Mouse (Mus musculus) CH12.LX (cell line): Measurements from ENCODE around the gene Atoh7.

ENCODE experiments used
- CHD1 ChIP-seq: IDR thresholded peaks from 2 replicates; pipeline ENCODE4 v1.6.1; 2012; ENCODE audit warnings: low read depth, low read length, improper control_type of control experiment, inconsistent platforms
- CTCF ChIP-seq, 2 experiments: IDR thresholded peaks in 1 of 2; conservative IDR thresholded peaks in 1 of 2; 2 replicates each; pipeline ENCODE4 v1.5.1; 2011 to 2012; ENCODE audit warnings: low read depth in 2 of 2, low read length in 2 of 2, improper control_type of control experiment in 1 of 2, inconsistent platforms in 1 of 2, mild to moderate bottlenecking in 1 of 2, moderate library complexity in 1 of 2
- EP300 ChIP-seq: IDR thresholded peaks from 2 replicates; pipeline ENCODE4 v1.6.1; 2011; ENCODE audit warnings: low read length, improper control_type of control experiment
- ETS1 ChIP-seq: conservative IDR thresholded peaks from 2 replicates; pipeline ENCODE4 v1.6.1; 2012; ENCODE audit warnings: low read depth, mild to moderate bottlenecking, inconsistent platforms, low read length, improper control_type of control experiment, moderate library complexity
- MAX ChIP-seq: IDR thresholded peaks from 2 replicates; pipeline ENCODE4 v1.6.1; 2011; ENCODE audit warnings: low read length, improper control_type of control experiment
- MAZ ChIP-seq: IDR thresholded peaks from 2 replicates; pipeline ENCODE4 v1.6.1; 2012; ENCODE audit warnings: low read depth, mild to moderate bottlenecking, inconsistent platforms, low read length, improper control_type of control experiment, moderate library complexity
- MYC ChIP-seq: IDR thresholded peaks from 2 replicates; pipeline ENCODE4 v1.6.1; 2011; ENCODE audit warnings: low read depth, mild to moderate bottlenecking, improper control_type of control experiment, low read length
- POLR2A ChIP-seq: IDR thresholded peaks from 2 replicates; pipeline ENCODE4 v1.6.1; 2011; ENCODE audit warnings: low read depth, mild to moderate bottlenecking, improper control_type of control experiment, low read length
- SIN3A ChIP-seq: IDR thresholded peaks from 2 replicates; pipeline ENCODE4 v1.6.1; 2012; ENCODE audit warnings: low read length, improper control_type of control experiment, inconsistent platforms
- USF1 ChIP-seq: IDR thresholded peaks from 2 replicates; pipeline ENCODE4 v1.6.1; 2014; ENCODE audit warnings: low read depth, mild to moderate bottlenecking, inconsistent platforms, low read length, improper control_type of control experiment
- USF2 ChIP-seq: conservative IDR thresholded peaks from 2 replicates; pipeline ENCODE4 v1.6.1; 2011; ENCODE audit warnings: low read depth, low read length, improper control_type of control experiment

- TF ChIP-seq ETS1 (no peak), MYC (no peak), USF1 (no peak), SIN3A (no peak), POLR2A (no peak), USF2 (no peak), MAX (no peak), CTCF (conservative IDR thresholded peaks at IDR 0.05 in 1 of 2, IDR thresholded peaks at IDR 0.05 in 1 of 2; ENCODE audit: low read depth in 2 of 2, low read length in 2 of 2) (no peak), EP300 (no peak), MAZ (no peak), CHD1 (no peak)
These were observed 36.8 kb upstream of the Atoh7 start for GRCm38 (mm10) chr10:63062696-63063095.
